Mouse (Mus musculus) thymus, adult 2 months (tissue): ENCODE measurements around the gene Mon2.
"Not testable (repeated sequence)": the region's sequence is repeated elsewhere in the genome, so short reads cannot be mapped to it uniquely, and the experiment has no call there.

Experiments
- CTCF ChIP-seq: fragments of 200-500 bp; IDR thresholded peaks from 2 replicates; pipeline ENCODE4 v1.5.1; 2012; ENCODE audit warnings: mild to moderate bottlenecking, control low read depth, low read length, moderate library complexity, borderline replicate concordance; ENCODE audit not compliant: control insufficient read depth, poor library complexity, insufficient read depth; ENCODE audit errors: extremely low read depth
- POLR2A ChIP-seq: fragments of 200-500 bp; IDR thresholded peaks from 2 replicates; pipeline ENCODE4 v1.6.1; 2012; ENCODE audit warnings: mild to moderate bottlenecking, low read length, control low read depth, moderate library complexity; ENCODE audit not compliant: control insufficient read depth, poor library complexity, insufficient read depth; ENCODE audit errors: extremely low read depth

- not testable (repeated sequence) for TF ChIP-seq CTCF, POLR2A
Measured at GRCm38 (mm10) chr10:122965650-122966049, 110.7 kb downstream of the Mon2 start.
